In genomic region chr6:71769901-71770690, GRCm38 (mm10) we compare ENCODE assay signal across 12 mouse cellular contexts. TPM values are rescaled to one million over a fixed set of nuclear protein-coding genes. Genes with fewer than 3 reads are reported as not detected.
DNase-seq lines count a peak whose midpoint lies in the region; ATAC-seq and TF ChIP-seq lines count a peak whose summit lies in the region.
"Had no signal": no experiment of that assay in that cellular context is flagged by ENCODE, and none has a peak within 500 bp of the region (broad histone marks: within the 10 kb centered on the region; RNA-seq: fewer than 3 reads in every experiment).

No protein-coding gene starts in this region.

- H3K27me3 ChIP-seq in hindbrain, embryonic 13.5 days: no peaks in the 10 kb centered on the region
- H3K27me3 ChIP-seq in hindbrain, embryonic 14.5 days (ENCODE audit: control insufficient read depth, insufficient read depth, low read length): no peaks in the 10 kb centered on the region
- H3K27me3 ChIP-seq: liver, embryonic 13.5 days had no signal

- H3K9me3 ChIP-seq in hindbrain, embryonic 13.5 days: no peaks in the 10 kb centered on the region
- no peaks in the 10 kb centered on the region for H3K9me3 ChIP-seq in hindbrain, embryonic 14.5 days (ENCODE audit: control insufficient read depth, low read length)

- no peak overlapping the region for H3K4me3 ChIP-seq in hindbrain, embryonic 13.5 days
- no peak overlapping the region for H3K4me3 ChIP-seq in hindbrain, embryonic 14.5 days (replicated peaks; ENCODE audit: low read length)
- H3K4me3 ChIP-seq in cortical plate, adult 2 months (ENCODE audit: insufficient read depth, low read length): no peak overlapping the region
- H3K4me3 ChIP-seq: liver, embryonic 13.5 days; megakaryocyte, embryonic 14.5 days had no signal

- peak; percentile 39; the same call in 1 of the 2 replicates for ATAC-seq in hindbrain, embryonic 13.5 days (ENCODE audit: low FRiP score)
- no peak for ATAC-seq in hindbrain, embryonic 14.5 days (ENCODE audit: low FRiP score)

- H3K9ac ChIP-seq in hindbrain, embryonic 13.5 days: no peak overlapping the region
- no peak overlapping the region for H3K9ac ChIP-seq in hindbrain, embryonic 14.5 days
- H3K9ac ChIP-seq: liver, embryonic 13.5 days had no signal

- no peak overlapping the region for H3K4me2 ChIP-seq in hindbrain, embryonic 13.5 days
- H3K4me2 ChIP-seq in hindbrain, embryonic 14.5 days (replicated peaks): no peak overlapping the region
- H3K4me2 ChIP-seq: liver, embryonic 13.5 days had no signal

- TF ChIP-seq POLR2A in cortical plate, adult 2 months (IDR thresholded peaks at IDR 0.05; ENCODE audit: extremely low read depth, insufficient read depth, low read length): no peak

- peaks cover 70% of the 10 kb centered on the region for H3K36me3 ChIP-seq in hindbrain, embryonic 13.5 days
- peaks cover 78% of the 10 kb centered on the region for H3K36me3 ChIP-seq in hindbrain, embryonic 14.5 days (replicated peaks; ENCODE audit: control insufficient read depth, insufficient read depth)
- H3K36me3 ChIP-seq: liver, embryonic 13.5 days had no signal

- no peak overlapping the region for H3K27ac ChIP-seq in hindbrain, embryonic 13.5 days
- no peak overlapping the region for H3K27ac ChIP-seq in hindbrain, embryonic 14.5 days
- peak overlapping the region; percentile 37; the same call in 1 of the 2 replicates for H3K27ac ChIP-seq in cortical plate, adult 2 months (ENCODE audit: insufficient read depth, low read length)
- H3K27ac ChIP-seq: liver, embryonic 13.5 days had no signal

- WGBS in hindbrain, embryonic 13.5 days: 76% methylated on average over 12 of the region's 12 CpGs
- 72% methylated on average over 12 of the region's 12 CpGs for WGBS in hindbrain, embryonic 14.5 days

- TF ChIP-seq CTCF in cortical plate, adult 2 months (IDR thresholded peaks at IDR 0.05; ENCODE audit: extremely low read depth, insufficient read depth, low read length): 0 out of 2 replicates have a peak, but pooled peaks have one; percentile 16

- no peaks in the 10 kb centered on the region for H3K4me1 ChIP-seq in hindbrain, embryonic 13.5 days (replicated peaks)
- no peaks in the 10 kb centered on the region for H3K4me1 ChIP-seq in hindbrain, embryonic 14.5 days (replicated peaks; ENCODE audit: control insufficient read depth, insufficient read depth, low read length)
- peaks cover 9% of the 10 kb centered on the region for H3K4me1 ChIP-seq in cortical plate, adult 2 months (ENCODE audit: control insufficient read depth, insufficient read depth, low read length)

- peak; percentile 54 for DNase-seq in adrenal gland, adult 2 months
- no peak for DNase-seq in adrenal gland, postnatal 4 days (ENCODE audit: low spot score in 2 of 2)
- DNase-seq in hindbrain, embryonic 14.5 days (ENCODE audit: low spot score): no peak
- peak; percentile 11 for DNase-seq in A20 (ENCODE audit: low read depth, low spot score)
- no peak for DNase-seq in kidney, postnatal 14 days
- no peak for DNase-seq in layer of hippocampus, adult 11-12 months (ENCODE audit: low spot score)
- DNase-seq: kidney, adult 18-20 months; liver, embryonic 13.5 days; right cerebral cortex, postnatal 4 days had no signal

RNA-seq across cellular contexts. Expression of gene Mrpl35, which starts 56.7 kb away (rescaled TPM):
- total RNA-seq in adrenal gland, adult 2 months (2021): 10 to 100 TPM; 43.0 to 49.0 TPM
- polyA plus RNA-seq in adrenal gland, adult 2 months (2012; rRNA removed): 2.6 and 2.9 TPM in 2 replicates
- 10 to 100 TPM; 37.4 to 38.2 TPM for total RNA-seq in adrenal gland, postnatal 4 days (2021)
- polyA plus RNA-seq in hindbrain, embryonic 13.5 days (2015; fragmentation: Nextera tagmentation; extraction: Ambion mirVana): 42.2 and 47.1 TPM in 2 replicates
- 37.1 and 44.4 TPM in 2 replicates for polyA plus RNA-seq in hindbrain, embryonic 14.5 days (2014; fragmentation: Nextera tagmentation; extraction: Ambion mirVana)
- polyA plus RNA-seq in cortical plate, adult 2 months (2012; rRNA removed): 17.3 and 17.9 TPM in 2 replicates

Comparison
In these comparisons a context has a peak if more than half of its experiments do, and no peak if none do; other contexts are left out.
1. DNase-seq: peak in adrenal gland, adult 2 months (single experiment) and A20 (single experiment); none in adrenal gland, postnatal 4 days (0 of 2), hindbrain, embryonic 14.5 days (single experiment), kidney, postnatal 14 days (single experiment) and layer of hippocampus, adult 11-12 months (single experiment).